Mouse (Mus musculus): ENCODE measurements at regions not wholly inside any gene's neighbourhood (a gene's known extent, or its start where the extent isn't known, plus 50 kb on each side); places are given as distances from the start of the nearest gene placed in this dataset.
"Not testable (repeated sequence)": the region's sequence is repeated elsewhere in the genome, so short reads cannot be mapped to it uniquely, and the experiment has no call there.

GRCm38 (mm10) chr6:37745393-37746100, 125.1 kb upstream of the Trim24 start:
- DNase-seq, result no peak
- intact Hi-C loops (cut with DNase I), result no loop called here

- intact Hi-C loops (cut with DNase I); DNase-seq: not testable (repeated sequence)
Observed at GRCm38 (mm10) chr6:37747793-37748192, 122.8 kb upstream of the Trim24 start.

GRCm38 (mm10) chr6:37748296-37748980, 122.2 kb upstream of the Trim24 start:
- intact Hi-C loops (cut with DNase I), result no loop called here
- no peak for DNase-seq

- intact Hi-C loops (cut with DNase I), result no loop called here
Observed at GRCm38 (mm10) chr6:37749016-37749415, 121.6 kb upstream of the Trim24 start.

GRCm38 (mm10) chr6:37750271-37750670, 120.3 kb upstream of the Trim24 start:
- intact Hi-C loops (cut with DNase I), result no loop called here
- DNase-seq, result no peak

More at GRCm38 (mm10) chr6:37749016-37749415, 121.6 kb upstream of the Trim24 start:
- DNase-seq, result no peak

GRCm38 (mm10) chr6:37751701-37752100, 118.9 kb upstream of the Trim24 start:
- DNase-seq, result no peak
- intact Hi-C loops (cut with DNase I), result no loop called here

- DNase-seq; intact Hi-C loops (cut with DNase I): not testable (repeated sequence)
Observed at GRCm38 (mm10) chr6:37761003-37761402, 109.6 kb upstream of the Trim24 start.

- intact Hi-C loops (cut with DNase I), result no loop called here
- DNase-seq, result no peak
Observed at GRCm38 (mm10) chr6:37763036-37763435, 107.6 kb upstream of the Trim24 start.

- intact Hi-C loops (cut with DNase I), result no loop called here
- DNase-seq, result no peak
Observed at GRCm38 (mm10) chr6:37767690-37768089, 102.9 kb upstream of the Trim24 start.

- intact Hi-C loops (cut with DNase I), result no loop called here
- DNase-seq, result no peak
Observed at GRCm38 (mm10) chr6:37773294-37773693, 97.3 kb upstream of the Trim24 start.

GRCm38 (mm10) chr6:37775151-37775550, 95.5 kb upstream of the Trim24 start:
- intact Hi-C loops (cut with DNase I), result no loop called here
- no peak for DNase-seq

GRCm38 (mm10) chr6:37779893-37780292, 90.7 kb upstream of the Trim24 start:
- no peak for DNase-seq
- intact Hi-C loops (cut with DNase I), result no loop called here

GRCm38 (mm10) chr6:37781894-37782293, 88.7 kb upstream of the Trim24 start:
- no peak for DNase-seq
- intact Hi-C loops (cut with DNase I), result no loop called here

- intact Hi-C loops (cut with DNase I); DNase-seq: not testable (repeated sequence)
Observed at GRCm38 (mm10) chr6:37785280-37785679, 85.3 kb upstream of the Trim24 start.

GRCm38 (mm10) chr6:37785741-37786140, 84.9 kb upstream of the Trim24 start:
- DNase-seq, result no peak
- intact Hi-C loops (cut with DNase I), result no loop called here

GRCm38 (mm10) chr6:37787858-37788257, 82.8 kb upstream of the Trim24 start:
- intact Hi-C loops (cut with DNase I); DNase-seq: not testable (repeated sequence)

GRCm38 (mm10) chr6:37790878-37791277, 79.7 kb upstream of the Trim24 start:
- intact Hi-C loops (cut with DNase I), result no loop called here
- no peak for DNase-seq

- intact Hi-C loops (cut with DNase I), result no loop called here
- DNase-seq, result no peak
Observed at GRCm38 (mm10) chr6:37794211-37794610, 76.4 kb upstream of the Trim24 start.

- no peak for DNase-seq
- intact Hi-C loops (cut with DNase I), result no loop called here
Observed at GRCm38 (mm10) chr6:37795001-37795400, 75.6 kb upstream of the Trim24 start.

- no peak for DNase-seq
- intact Hi-C loops (cut with DNase I), result no loop called here
Observed at GRCm38 (mm10) chr6:37803231-37803630, 67.4 kb upstream of the Trim24 start.

GRCm38 (mm10) chr6:37805896-37806295, 64.7 kb upstream of the Trim24 start:
- DNase-seq; intact Hi-C loops (cut with DNase I): not testable (repeated sequence)

GRCm38 (mm10) chr6:37806529-37807191, 64.0 kb upstream of the Trim24 start:
- DNase-seq; intact Hi-C loops (cut with DNase I): not testable (repeated sequence)
